Mouse (Mus musculus) right cerebral cortex, postnatal 36 days (tissue): ENCODE data around the gene Olfr157.

Source experiments
- DNase-seq, 2 experiments: peaks; one replicate each; pipeline ENCODE4 v3.0.0; 2022; ENCODE audit warnings: low spot score in 2 of 2, mixed read lengths in 1 of 2

The Olfr157 gene

GRCm38 (mm10) chr4:43840101-43840500 is at the start of gene Olfr157:
Gene Olfr157, minus strand, starts transcription at chr4:43840201.
- DNase-seq: no peak

- DNase-seq: no peak
Measured at GRCm38 (mm10) chr4:43884196-43884595, 44.2 kb upstream of the Olfr157 start.

- DNase-seq: no peak
Measured at GRCm38 (mm10) chr4:43879566-43879965, 39.6 kb upstream of the Olfr157 start.

GRCm38 (mm10) chr4:43878121-43878776 is 38.2 kb upstream of the Olfr157 start:
- no peak for DNase-seq

GRCm38 (mm10) chr4:43877230-43877629 is 37.2 kb upstream of the Olfr157 start:
- DNase-seq: no peak

GRCm38 (mm10) chr4:43875919-43876411 is 36.0 kb upstream of the Olfr157 start:
- DNase-seq: no peak

GRCm38 (mm10) chr4:43875160-43875918 is 35.3 kb upstream of the Olfr157 start, which contains the start of gene Reck:
Gene Reck, plus strand, starts transcription at chr4:43875530.
- DNase-seq: peak; percentile 62 to 63

- DNase-seq: no peak
Measured at GRCm38 (mm10) chr4:43874501-43874900, 34.5 kb upstream of the Olfr157 start.

- no peak for DNase-seq
Measured at GRCm38 (mm10) chr4:43869821-43870220, 29.8 kb upstream of the Olfr157 start.

GRCm38 (mm10) chr4:43863298-43863697 is 23.3 kb upstream of the Olfr157 start:
- DNase-seq: no peak

GRCm38 (mm10) chr4:43860744-43861519 is 20.9 kb upstream of the Olfr157 start:
- peak; percentile 15 to 31 for DNase-seq

- DNase-seq: no peak
Measured at GRCm38 (mm10) chr4:43859886-43860285, 19.9 kb upstream of the Olfr157 start.

- DNase-seq: no peak
Measured at GRCm38 (mm10) chr4:43854101-43854500, 14.1 kb upstream of the Olfr157 start.

- no peak for DNase-seq
Measured at GRCm38 (mm10) chr4:43851265-43851664, 11.3 kb upstream of the Olfr157 start, which contains the start of gene Olfr155. Gene Olfr155, plus strand, starts transcription at chr4:43851565.

- DNase-seq: no peak
Measured at GRCm38 (mm10) chr4:43838326-43838725, 1.7 kb downstream of the Olfr157 start.

- DNase-seq: no peak
Measured at GRCm38 (mm10) chr4:43834749-43835148, 5.3 kb downstream of the Olfr157 start.

- DNase-seq: no peak
Measured at GRCm38 (mm10) chr4:43833752-43834151, 6.2 kb downstream of the Olfr157 start.

GRCm38 (mm10) chr4:43832031-43832430 is 8.0 kb downstream of the Olfr157 start:
- DNase-seq: no peak

- no peak for DNase-seq
Measured at GRCm38 (mm10) chr4:43828806-43829205, 11.2 kb downstream of the Olfr157 start.

- no peak for DNase-seq
Measured at GRCm38 (mm10) chr4:43823845-43824337, 16.1 kb downstream of the Olfr157 start, which contains the start of gene Olfr156. Gene Olfr156, minus strand, starts transcription at chr4:43823895.

- DNase-seq: no peak
Measured at GRCm38 (mm10) chr4:43822896-43823550, 17.0 kb downstream of the Olfr157 start.
